Mouse (Mus musculus): ENCODE data around the gene Pla2g1b.

The Pla2g1b gene

GRCm38 (mm10) chr5:115447108-115447507 is 19.0 kb upstream of the Pla2g1b start:
- no peak for DNase-seq

GRCm38 (mm10) chr5:115449247-115449646 is 16.8 kb upstream of the Pla2g1b start:
- no peak for DNase-seq

GRCm38 (mm10) chr5:115450410-115451317 is 15.4 kb upstream of the Pla2g1b start:
- DNase-seq, result no peak

GRCm38 (mm10) chr5:115454422-115455090 is 11.5 kb upstream of the Pla2g1b start:
- no peak for DNase-seq

GRCm38 (mm10) chr5:115455838-115456237 is 10.2 kb upstream of the Pla2g1b start:
- no peak for DNase-seq

- DNase-seq, result no peak
Observed at GRCm38 (mm10) chr5:115458918-115459317, 7.1 kb upstream of the Pla2g1b start.

GRCm38 (mm10) chr5:115464408-115465115 is 1.5 kb upstream of the Pla2g1b start:
- DNase-seq, result no peak

- DNase-seq, result no peak
Observed at GRCm38 (mm10) chr5:115469791-115470190, 3.7 kb downstream of the Pla2g1b start.

- no peak for DNase-seq
Observed at GRCm38 (mm10) chr5:115470766-115471531, 4.9 kb downstream of the Pla2g1b start.

GRCm38 (mm10) chr5:115473191-115473590 is 7.1 kb downstream of the Pla2g1b start:
- DNase-seq, result no peak

- no peak for DNase-seq
Observed at GRCm38 (mm10) chr5:115474174-115474828, 8.2 kb downstream of the Pla2g1b start.

- DNase-seq, result peak; percentile 48
Observed at GRCm38 (mm10) chr5:115475337-115476106, 9.5 kb downstream of the Pla2g1b start.

GRCm38 (mm10) chr5:115476107-115476727 is 10.2 kb downstream of the Pla2g1b start:
- DNase-seq, result no peak

GRCm38 (mm10) chr5:115479561-115479960 is 13.5 kb downstream of the Pla2g1b start:
- DNase-seq, result no peak

- DNase-seq, result no peak
Observed at GRCm38 (mm10) chr5:115480101-115480500, 14.0 kb downstream of the Pla2g1b start.

GRCm38 (mm10) chr5:115482390-115483265 is 16.6 kb downstream of the Pla2g1b start:
- no peak for DNase-seq

- DNase-seq, result no peak
Observed at GRCm38 (mm10) chr5:115483385-115483784, 17.3 kb downstream of the Pla2g1b start.

GRCm38 (mm10) chr5:115483947-115484920 is 18.2 kb downstream of the Pla2g1b start, which contains the start of gene Sirt4:
Gene Sirt4, minus strand, starts transcription at chr5:115484725.
- peak; percentile 94 for DNase-seq

Data from layer of hippocampus, adult 9-11 months (tissue).